Mouse (Mus musculus) midbrain, postnatal 0 days (tissue): ENCODE data around the gene Htt. TPM values are rescaled to one million over a fixed set of nuclear protein-coding genes. Genes with fewer than 3 reads are reported as not detected.

Source experiments
- ATAC-seq: fragments of 200-750 bp; cut with Nextera tagmentation; 2 replicates; pipeline ENCODE4 v1.8.0; 2017; ENCODE audit warnings: moderate number of reproducible peaks, mild to moderate bottlenecking, moderate TSS enrichment, moderate library complexity; ENCODE audit not compliant: low FRiP score
- DNase-seq: peaks from one replicate; pipeline ENCODE4 v3.0.0-alpha.2; 2015; ENCODE audit warnings: low spot score
- H3K27ac ChIP-seq: fragments of 300-500 bp; sonication (generic); 2 replicates; pipeline ENCODE4 v1.5.1; 2014; ENCODE audit warnings: low read depth, mild to moderate bottlenecking, low read length, mixed read lengths
- H3K27me3 ChIP-seq: fragments of 300-500 bp; sonication (generic); 2 replicates; pipeline ENCODE4 v1.6.1; 2014; ENCODE audit warnings: low read length, control low read depth, mixed read lengths; ENCODE audit not compliant: insufficient read depth
- H3K36me3 ChIP-seq: fragments of 300-500 bp; sonication (generic); 2 replicates; pipeline ENCODE4 v1.6.1; 2014; ENCODE audit warnings: low read length, control low read depth, mixed read lengths; ENCODE audit not compliant: insufficient read depth
- H3K4me1 ChIP-seq: fragments of 300-500 bp; sonication (generic); 2 replicates; pipeline ENCODE4 v1.6.1; 2014; ENCODE audit warnings: mild to moderate bottlenecking, control low read depth, antibody characterized with exemption, low read length, mixed read lengths; ENCODE audit not compliant: insufficient read depth
- H3K4me2 ChIP-seq: fragments of 300-500 bp; sonication (generic); 2 replicates; pipeline ENCODE4 v1.6.1; 2014; ENCODE audit warnings: low read depth, mild to moderate bottlenecking, low read length, mixed read lengths; ENCODE audit not compliant: poor library complexity, severe bottlenecking
- H3K4me3 ChIP-seq: fragments of 300-500 bp; sonication (generic); 2 replicates; pipeline ENCODE4 v1.5.1; 2014; ENCODE audit warnings: low read depth, mild to moderate bottlenecking, low read length, moderate library complexity
- H3K9ac ChIP-seq: fragments of 300-500 bp; sonication (generic); replicated peaks from 2 replicates; pipeline ENCODE4 v1.6.1; 2014; ENCODE audit warnings: mild to moderate bottlenecking, low read length, moderate library complexity, mixed read lengths; ENCODE audit not compliant: poor library complexity, severe bottlenecking
- H3K9me3 ChIP-seq: fragments of 300-500 bp; sonication (generic); 2 replicates; pipeline ENCODE4 v1.6.1; 2016; ENCODE audit warnings: low read length, control low read depth
- CTCF ChIP-seq: IDR thresholded peaks from 2 replicates; pipeline ENCODE4 v1.5.1; 2016; ENCODE audit warnings: antibody characterized with exemption, mild to moderate bottlenecking
- WGBS: fragments of 180-500 bp; shearing (Covaris S2); extraction: QIAGEN DNeasy Blood & Tissue Kit; methylation state at CpG from one replicate; pipeline ENCODE4 v1.1.7; 2014; 5-methylcytosine and 5-hydroxymethylcytosine counted together
- polyA plus RNA-seq: library from polyadenylated mRNA; unstranded; fragments of >200 nt; fragmentation: Nextera tagmentation; extraction: Ambion mirVana; gene quantifications from 2 replicates; pipeline ENCODE4 v1.2.1, GENCODE M21; 2015
- total RNA-seq: library from RNA; depleted of rRNA; stranded (reverse); fragments of >200 nt; gene quantifications from 2 replicates; pipeline ENCODE4 v1.2.3, GENCODE M21; 2014

Gene Htt
- total and polyA plus RNA-seq, 2 experiments from 2014 or later = 7.4 to 39.9 TPM

GRCm38 (mm10) chr5:34931091-34931490, 169.6 kb downstream of the Htt start:
- no peaks in the 10 kb centered on the region for H3K9me3 ChIP-seq
- ATAC-seq (no peak), DNase-seq (no peak)
- no peak overlapping the region for H3K27ac ChIP-seq
- H3K4me1 ChIP-seq = peaks cover 9% of the 10 kb centered on the region
- 90% methylated on average over 2 of the region's 2 CpGs for WGBS
- no peaks in the 10 kb centered on the region for H3K36me3 ChIP-seq
- H3K9ac ChIP-seq = no peak overlapping the region
- no peak for TF ChIP-seq CTCF
- no peak overlapping the region for H3K4me2 ChIP-seq
- H3K27me3 ChIP-seq = no peaks in the 10 kb centered on the region
- no peak overlapping the region for H3K4me3 ChIP-seq

GRCm38 (mm10) chr5:34931516-34932457, 170.2 kb downstream of the Htt start:
- Histone ChIP-seq H3K9ac (no peak overlapping the region), H3K27ac (peak overlapping the region; percentile 2; the same call in 1 of the 2 replicates), H3K36me3 (no peaks in the 10 kb centered on the region), H3K27me3 (no peaks in the 10 kb centered on the region), H3K4me2 (no peak overlapping the region), H3K4me1 (peaks cover 9% of the 10 kb centered on the region), H3K4me3 (no peak overlapping the region), H3K9me3 (no peaks in the 10 kb centered on the region)
- peak; percentile 39 for DNase-seq
- WGBS = 57% methylated on average over 11 of the region's 11 CpGs
- TF ChIP-seq CTCF = no peak
- no peak for ATAC-seq

- WGBS = 39% methylated on average over 4 of the region's 4 CpGs
- H3K4me3 ChIP-seq = no peak overlapping the region
- no peak for ATAC-seq
Measured at GRCm38 (mm10) chr5:34932458-34932806, 170.9 kb downstream of the Htt start.

GRCm38 (mm10) chr5:34933461-34933860, 171.9 kb downstream of the Htt start:
- no peak overlapping the region for H3K9ac ChIP-seq
- peak; percentile 66 for TF ChIP-seq CTCF
- no peaks in the 10 kb centered on the region for H3K36me3 ChIP-seq
- H3K9me3 ChIP-seq = no peaks in the 10 kb centered on the region
- no peaks in the 10 kb centered on the region for H3K27me3 ChIP-seq
- peaks cover 9% of the 10 kb centered on the region for H3K4me1 ChIP-seq
- DNase-seq = no peak
- H3K27ac ChIP-seq = no peak overlapping the region
- no peak overlapping the region for H3K4me3 ChIP-seq
- H3K4me2 ChIP-seq = no peak overlapping the region
- no peak for ATAC-seq
- 95% methylated on average over 1 of the region's 1 CpGs for WGBS

More at GRCm38 (mm10) chr5:34932458-34932806, 170.9 kb downstream of the Htt start:
- H3K4me2 ChIP-seq = no peak overlapping the region
- no peaks in the 10 kb centered on the region for H3K27me3 ChIP-seq
- no peak for DNase-seq
- H3K4me1 ChIP-seq = peaks cover 9% of the 10 kb centered on the region
- no peak for TF ChIP-seq CTCF
- no peaks in the 10 kb centered on the region for H3K36me3 ChIP-seq
- no peaks in the 10 kb centered on the region for H3K9me3 ChIP-seq
- H3K27ac ChIP-seq = no peak overlapping the region
- no peak overlapping the region for H3K9ac ChIP-seq

GRCm38 (mm10) chr5:34941710-34942470, 180.3 kb downstream of the Htt start:
- H3K36me3 ChIP-seq = no peaks in the 10 kb centered on the region
- H3K27ac ChIP-seq = no peak overlapping the region
- no peak for DNase-seq
- WGBS = 16% methylated on average over 10 of the region's 10 CpGs
- H3K4me1 ChIP-seq = no peaks in the 10 kb centered on the region
- H3K9ac ChIP-seq = no peak overlapping the region
- ATAC-seq = no peak
- H3K4me2 ChIP-seq = no peak overlapping the region
- H3K9me3 ChIP-seq = no peaks in the 10 kb centered on the region
- no peaks in the 10 kb centered on the region for H3K27me3 ChIP-seq
- no peak overlapping the region for H3K4me3 ChIP-seq
- TF ChIP-seq CTCF = no peak

DNA sequence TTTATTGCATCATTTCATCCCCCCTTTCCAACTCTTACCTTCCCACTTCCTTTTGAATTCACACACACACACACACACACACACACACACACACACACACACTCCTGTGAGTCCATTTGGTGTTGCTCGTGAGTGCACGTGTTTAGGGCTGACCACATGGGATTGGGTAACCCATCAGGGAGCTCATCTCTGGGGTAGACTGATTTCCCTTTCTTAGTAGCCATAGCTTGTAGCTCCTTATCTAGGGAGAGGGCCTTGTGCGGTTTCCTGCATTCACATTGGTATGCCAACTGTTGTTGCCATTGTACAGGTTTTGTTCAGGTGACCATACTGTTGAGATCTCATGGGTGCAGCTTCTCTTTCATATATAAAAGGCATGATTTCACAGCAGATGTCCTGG, 181.9 kb downstream of the Htt start:
- H3K9me3 ChIP-seq = no peaks in the 10 kb centered on the region
- H3K9ac ChIP-seq = no peak overlapping the region
- H3K4me2 ChIP-seq = no peak overlapping the region
- WGBS = 93% methylated on average over 3 of the region's 3 CpGs
- TF ChIP-seq CTCF = no peak
- H3K4me1 ChIP-seq = 0 out of 2 replicates have a peak, but pooled peaks cover under 1% of the 10 kb centered on the region
- H3K27me3 ChIP-seq = no peaks in the 10 kb centered on the region
- no peak for ATAC-seq
- no peaks in the 10 kb centered on the region for H3K36me3 ChIP-seq
- no peak overlapping the region for H3K4me3 ChIP-seq
- no peak overlapping the region for H3K27ac ChIP-seq
- no peak for DNase-seq
